Mouse (Mus musculus): ENCODE data around the gene Arhgef25.
A peak's percentile ranks its signal among the peaks of the same experiment; 100 is the strongest.

Arhgef25 gene

DNA sequence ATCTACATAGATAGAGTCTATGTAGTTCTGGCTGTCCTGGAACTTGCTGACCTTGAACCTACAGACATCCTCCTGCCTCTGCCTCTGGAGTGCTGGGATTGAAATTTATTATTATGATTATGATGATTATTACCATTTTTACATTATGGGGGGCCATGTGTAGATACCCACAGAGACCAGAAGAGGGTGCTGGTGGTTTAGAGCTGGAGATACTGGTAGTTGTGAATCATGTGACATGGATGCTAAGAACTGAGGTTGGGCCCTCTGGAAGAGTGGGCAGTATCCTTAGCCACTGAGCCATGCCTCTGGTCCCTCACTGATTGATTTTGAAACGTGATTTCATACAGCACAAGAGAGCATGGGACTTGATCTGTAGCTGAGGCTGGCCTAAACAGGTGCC, 3.4 kb downstream of the Arhgef25 start:
- DNase-seq (ENCODE audit: low spot score in 2 of 2) = no peak

DNA sequence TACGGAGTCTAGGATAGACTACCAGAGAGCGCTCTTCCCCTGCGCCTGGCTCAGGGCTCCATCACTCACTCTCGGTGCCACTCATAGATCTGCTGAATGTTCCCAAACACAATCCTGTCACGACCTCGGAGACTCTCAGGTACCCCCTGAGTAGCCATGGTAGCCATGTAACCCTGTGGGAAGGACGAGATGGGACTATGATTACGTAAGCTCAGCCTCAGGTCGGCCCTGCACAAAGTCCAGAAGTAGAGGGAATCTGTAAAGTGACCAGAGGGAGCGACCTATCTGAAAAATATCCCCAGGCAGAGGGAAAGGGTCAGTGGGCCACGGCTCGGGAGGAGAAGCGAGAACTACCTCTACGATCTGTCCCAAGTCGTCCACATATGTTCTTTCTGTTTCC, 4.4 kb downstream of the Arhgef25 start:
- no peak for DNase-seq (ENCODE audit: low spot score in 2 of 2)

DNA sequence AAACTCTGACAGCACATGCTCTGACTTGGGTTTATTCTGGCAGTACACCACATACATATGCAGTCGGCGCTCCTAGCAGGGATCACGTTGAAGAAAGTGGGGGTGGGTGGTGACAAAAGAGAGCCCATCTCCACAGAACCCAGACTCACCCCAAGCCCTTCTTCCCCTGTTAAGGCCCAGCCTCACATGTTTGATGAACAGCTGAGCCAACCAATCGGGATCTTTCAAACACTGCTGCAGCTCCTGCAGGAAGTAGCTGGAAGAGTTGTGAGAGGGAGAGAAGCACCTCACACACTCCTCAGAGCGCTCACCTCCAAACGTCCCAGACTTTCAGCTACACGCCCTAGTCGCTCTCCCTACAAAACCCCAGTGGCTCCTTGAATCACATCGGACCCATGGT, 4.8 kb downstream of the Arhgef25 start:
- no peak for DNase-seq (ENCODE audit: low spot score in 2 of 2)

DNA sequence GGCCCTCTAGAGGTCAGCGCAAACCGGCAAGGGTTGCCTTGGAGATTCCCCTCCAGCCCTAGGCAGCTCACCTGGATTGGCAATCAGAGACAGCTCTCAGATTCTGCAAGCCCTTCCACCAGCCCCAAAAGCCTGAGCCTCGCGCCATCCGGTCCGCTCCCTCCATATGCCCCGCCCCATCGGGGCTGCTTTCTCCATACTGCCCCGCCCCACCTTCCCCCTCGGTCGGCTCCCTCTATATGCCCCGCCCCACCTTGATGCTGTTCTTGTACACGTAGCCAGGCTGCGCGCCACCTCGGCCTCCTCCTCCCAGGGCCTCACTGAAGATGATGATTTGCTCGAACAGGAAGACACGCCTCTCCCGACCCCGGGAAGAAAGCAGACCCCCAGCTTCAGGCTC, 6.1 kb downstream of the Arhgef25 start:
- DNase-seq (ENCODE audit: low spot score in 2 of 2) = peak in 1 of 2 experiments; percentile 33

DNA sequence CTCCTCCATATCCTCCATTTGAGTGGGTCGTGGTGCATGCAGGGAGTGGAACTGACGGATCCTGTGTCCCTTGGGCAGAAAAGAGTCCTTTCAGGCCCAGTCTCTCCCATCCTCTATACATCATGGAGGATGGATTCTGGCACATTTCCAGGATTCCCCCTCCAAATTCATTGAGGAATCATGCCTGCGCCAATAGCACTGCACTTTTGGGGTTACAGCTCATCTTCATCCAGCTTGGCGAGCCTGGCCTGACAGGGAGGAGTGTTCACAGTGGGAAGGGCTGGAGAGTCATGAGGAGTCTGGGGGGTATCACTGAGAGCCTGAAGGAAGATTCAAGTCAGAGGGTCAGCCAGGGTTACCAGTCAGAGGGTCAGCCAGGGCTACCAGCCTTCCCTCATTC, 7.3 kb downstream of the Arhgef25 start:
- no peak for DNase-seq (ENCODE audit: low spot score in 2 of 2)

DNA sequence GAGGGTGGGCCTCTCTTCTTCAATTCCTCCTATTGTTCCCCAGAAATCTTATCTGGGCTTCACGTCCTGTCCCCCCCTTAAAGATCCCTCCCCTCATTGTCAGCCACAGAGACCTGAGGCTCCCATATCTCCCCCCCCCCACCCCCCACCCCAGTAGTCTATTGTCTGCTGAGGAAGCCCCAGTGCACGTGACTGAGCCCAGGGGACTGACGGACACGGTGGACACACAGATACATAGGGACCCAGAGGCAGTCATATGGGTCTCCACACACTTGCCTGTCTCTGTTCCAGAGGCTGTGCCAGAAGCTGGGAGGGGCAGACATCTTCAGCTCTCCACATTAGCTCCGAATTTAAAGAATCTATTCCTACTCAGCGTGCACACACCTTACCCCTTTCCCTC, 8.3 kb downstream of the Arhgef25 start:
- DNase-seq (ENCODE audit: low spot score in 2 of 2) = no peak

DNA sequence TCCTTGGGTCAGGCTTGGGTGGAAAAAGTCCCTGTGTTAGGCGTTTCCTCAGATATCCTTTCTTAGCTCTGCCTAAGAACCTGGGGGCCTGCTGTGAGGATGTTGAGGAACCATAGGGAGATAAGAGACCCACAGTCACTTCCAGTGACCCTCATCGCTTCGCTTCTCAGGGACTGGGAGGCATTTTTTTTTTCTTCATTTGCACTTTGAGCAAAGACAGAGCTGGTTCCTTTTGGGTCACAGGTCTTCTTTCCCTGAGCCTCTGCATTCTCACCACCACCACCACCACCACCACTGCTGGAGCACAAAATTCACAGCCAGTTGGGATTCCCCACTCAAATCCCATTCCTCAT, 9.2 kb downstream of the Arhgef25 start:
- DNase-seq (ENCODE audit: low spot score in 2 of 2) = no peak

DNA sequence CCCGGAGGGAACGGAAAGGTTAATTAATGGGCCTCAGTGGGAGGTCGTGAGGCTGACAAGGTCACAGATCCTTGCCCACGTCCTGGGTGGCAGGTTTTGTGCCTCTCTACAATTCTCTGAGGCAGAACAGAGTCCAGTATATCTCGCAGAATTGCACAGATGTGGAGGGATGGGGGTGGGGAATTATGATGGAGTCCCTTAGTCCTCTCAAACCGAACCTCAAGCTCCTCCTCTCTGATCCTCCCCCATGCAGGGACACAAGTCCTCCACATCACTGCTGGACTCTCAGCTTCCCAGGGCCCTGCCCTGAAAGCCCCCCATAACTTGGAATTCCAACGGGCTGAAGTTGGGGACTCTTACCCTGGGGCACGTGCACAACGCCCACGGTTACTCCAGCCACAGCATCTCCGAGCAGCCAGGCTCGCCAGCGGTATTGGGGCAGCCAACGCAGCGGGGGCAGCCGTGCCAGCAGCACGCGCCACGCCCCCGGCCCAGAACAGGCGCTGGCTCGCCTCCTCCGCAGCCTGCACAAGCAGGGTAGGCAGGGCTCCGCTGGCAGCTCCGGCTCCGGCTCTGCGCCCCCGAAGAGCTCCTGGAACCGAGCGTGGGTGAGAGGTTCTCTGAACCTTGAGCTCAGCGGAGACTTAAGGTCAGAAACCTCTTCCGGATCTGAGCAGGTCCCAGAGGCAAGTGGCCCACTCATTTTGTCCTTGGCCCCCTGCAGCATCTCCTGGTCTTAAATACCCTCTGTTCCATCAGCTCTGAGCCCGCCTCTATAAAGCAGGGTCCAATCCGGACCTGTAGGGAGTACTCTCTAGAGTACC, 9.8 kb downstream of the Arhgef25 start, which contains the start of gene Slc26a10:
Gene Slc26a10, minus strand, starts transcription at position 775 of the 824 bp plus-strand sequence.
- no peak for DNase-seq (ENCODE audit: low spot score in 2 of 2)

DNA sequence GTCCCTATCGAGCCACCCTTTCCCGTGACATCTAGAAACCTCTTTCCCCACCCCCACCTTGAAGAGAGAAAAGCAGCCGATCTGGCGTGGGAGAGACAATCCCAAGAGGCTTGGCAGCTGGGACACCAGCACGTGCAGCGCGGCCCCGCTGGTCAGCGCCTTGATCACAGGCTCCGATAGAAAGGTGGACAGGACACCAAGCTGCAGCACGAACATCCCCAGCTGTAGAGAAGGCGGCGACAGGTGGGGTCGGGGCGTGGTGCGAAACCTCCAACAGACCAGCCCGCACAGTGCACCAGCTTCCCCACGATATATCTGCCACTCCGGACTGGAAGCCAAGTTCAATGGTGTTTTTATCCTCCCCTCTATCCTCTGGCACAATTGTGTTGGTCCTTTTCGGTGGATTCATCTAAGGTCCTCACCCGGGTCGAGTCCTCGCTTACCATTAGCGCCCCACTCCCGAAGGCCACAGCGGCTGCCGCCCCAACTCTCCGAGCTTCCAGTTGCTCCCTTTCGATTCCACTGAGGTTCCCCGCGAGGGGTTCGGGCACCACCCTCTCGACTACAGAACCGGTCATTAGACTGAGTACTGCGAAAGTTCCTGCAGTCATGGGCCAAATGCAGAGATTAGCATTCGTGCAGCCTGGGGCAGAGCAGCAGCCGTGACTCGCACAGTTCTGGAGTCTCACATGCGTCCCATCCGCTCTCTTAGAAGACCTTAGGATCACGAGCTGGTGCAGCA, 11.4 kb downstream of the Arhgef25 start:
- peak in 1 of 2 experiments; percentile 32 for DNase-seq (ENCODE audit: low spot score in 2 of 2)

DNA sequence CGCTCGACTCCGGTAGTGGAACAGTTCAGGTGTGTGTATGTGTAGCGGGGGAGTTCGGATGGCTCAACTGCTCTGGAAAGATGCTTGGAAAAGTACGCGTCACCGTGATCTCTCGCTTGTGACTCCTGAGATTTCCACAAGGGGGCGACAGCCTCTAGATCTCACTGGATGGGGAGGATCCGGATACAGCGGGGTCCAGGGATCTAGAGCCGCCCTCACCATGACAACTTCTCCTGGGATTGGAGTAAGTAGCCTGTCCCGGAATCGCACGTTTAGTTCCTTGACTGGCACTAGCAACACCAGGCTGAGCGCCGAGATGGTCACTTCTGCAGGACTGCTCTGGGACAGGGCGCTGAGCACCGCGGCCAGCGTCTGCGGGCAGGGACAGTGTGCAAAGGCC, 12.2 kb downstream of the Arhgef25 start:
- DNase-seq (ENCODE audit: low spot score in 2 of 2) = peak; percentile 57 to 77

DNA sequence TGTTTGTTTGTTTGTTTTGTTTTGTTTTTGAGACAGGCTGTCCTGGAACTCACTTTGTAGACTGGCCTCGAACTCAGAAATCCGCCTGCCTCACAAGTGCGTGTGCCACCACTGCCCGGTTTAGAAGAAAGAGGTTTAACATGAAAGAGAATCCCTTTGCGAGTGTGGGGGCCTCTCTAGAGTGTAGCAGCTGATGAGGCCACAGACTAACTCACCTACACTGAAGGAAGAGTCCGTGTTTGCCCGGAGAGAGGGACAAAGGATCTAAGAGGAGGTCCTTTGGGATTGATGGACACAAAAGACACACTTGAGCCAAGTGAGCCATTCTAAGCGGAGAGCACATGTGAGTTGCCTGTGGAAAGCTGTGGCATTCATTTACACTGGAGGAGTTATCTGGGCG, 12.6 kb downstream of the Arhgef25 start:
- DNase-seq (ENCODE audit: low spot score in 2 of 2) = peak in 1 of 2 experiments; percentile 14

DNA sequence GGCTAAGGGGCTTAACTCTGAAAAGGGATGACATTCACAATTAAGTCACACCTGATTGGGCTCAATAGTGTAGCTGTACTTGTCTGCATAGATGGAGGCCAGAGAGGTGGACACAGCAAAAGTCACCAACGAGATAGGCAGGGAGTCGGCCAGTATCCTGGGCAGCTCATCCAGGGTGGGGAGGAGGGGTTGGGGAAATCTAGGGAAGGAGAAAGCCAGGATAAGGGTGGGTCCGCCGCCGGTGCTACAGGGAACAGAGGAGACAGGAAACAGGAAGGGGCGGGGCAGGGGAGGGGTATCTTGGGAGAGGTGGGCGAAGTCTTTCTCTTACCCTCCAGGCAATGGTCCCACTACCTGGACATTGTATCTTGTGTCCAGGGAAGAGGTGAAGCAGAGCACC, 13.1 kb downstream of the Arhgef25 start:
- peak in 1 of 2 experiments; percentile 17 for DNase-seq (ENCODE audit: low spot score in 2 of 2)

DNA sequence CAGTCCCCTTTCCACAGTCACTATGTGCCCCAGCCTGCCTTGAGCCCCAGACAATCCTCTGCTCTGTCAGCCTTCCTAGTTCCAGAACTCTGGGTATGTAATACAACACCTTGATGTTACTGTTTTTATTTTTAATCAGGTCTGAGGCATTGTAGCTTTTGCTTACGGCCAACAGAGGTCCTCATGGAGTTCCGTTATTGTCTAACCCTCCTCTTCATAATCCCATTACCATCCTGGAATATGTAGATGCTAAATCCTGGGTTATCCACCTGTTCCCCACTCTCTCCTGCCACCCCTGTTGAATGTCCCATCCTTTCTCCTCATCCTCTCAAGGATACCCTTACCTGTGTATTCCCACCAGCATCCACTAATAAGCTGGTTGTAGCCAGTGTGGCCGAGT, 13.7 kb downstream of the Arhgef25 start:
- DNase-seq (ENCODE audit: low spot score in 2 of 2) = peak in 1 of 2 experiments; percentile 9

DNA sequence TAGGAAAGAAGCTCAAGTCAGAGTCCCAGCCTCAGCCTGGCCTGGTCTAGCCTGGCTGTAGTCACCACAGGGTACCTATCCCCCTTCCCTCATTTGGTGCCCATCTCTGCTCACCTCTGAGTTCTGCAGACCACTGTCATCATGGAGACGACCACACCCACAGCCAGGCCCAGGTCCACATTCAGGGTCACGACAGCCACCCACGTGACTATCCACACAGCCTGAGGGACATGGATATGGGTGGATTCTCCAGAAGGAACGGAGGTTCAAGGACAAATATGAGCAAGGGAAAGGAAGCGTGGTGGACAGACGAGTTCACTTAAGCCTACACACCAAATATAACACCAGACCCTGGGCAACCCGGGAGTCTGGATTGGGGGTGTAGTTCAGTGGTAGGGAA, 15.7 kb downstream of the Arhgef25 start:
- no peak for DNase-seq (ENCODE audit: low spot score in 2 of 2)

DNA sequence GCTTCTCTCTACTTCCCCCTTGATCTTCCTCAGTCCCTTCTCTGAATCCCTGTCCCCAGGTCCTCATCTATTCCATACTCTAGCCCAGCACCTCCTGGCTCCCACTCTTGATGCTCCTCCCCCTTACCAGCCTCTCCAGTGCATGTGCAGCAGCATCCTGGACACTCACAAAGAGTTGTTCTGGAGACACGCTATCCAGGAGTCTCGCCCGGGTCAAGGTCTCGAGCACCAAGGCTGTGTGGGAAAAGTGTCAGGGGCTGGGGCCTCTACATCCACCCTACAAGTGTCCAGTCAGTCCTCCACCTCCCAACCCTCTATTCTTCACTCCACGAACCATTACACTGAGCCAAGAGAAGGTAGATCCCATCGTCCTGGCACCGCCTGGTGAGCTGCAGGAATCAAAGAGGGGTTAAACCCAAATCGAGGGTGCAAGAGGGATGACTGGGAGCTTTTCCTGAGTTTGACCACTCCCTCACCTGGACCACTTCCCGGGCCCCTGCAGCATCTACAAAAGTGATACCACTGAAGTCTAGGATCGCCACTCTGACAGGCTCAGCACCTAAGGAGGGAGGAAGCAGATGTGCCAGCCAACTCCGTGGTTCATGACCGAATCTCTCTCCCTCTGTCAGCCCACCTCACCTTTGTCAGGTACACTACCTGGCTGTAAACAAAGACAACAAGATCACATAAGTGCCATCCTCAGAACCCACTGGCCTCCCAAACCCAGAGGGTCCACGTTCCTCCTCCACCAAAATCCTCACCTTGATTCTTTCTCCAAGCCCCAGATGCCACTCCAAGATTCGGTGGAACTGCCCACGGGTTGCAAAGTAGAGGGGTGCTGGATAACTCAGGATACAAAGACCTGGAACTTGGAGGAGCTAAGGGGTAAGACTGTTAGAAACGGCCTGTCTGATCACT, 16.5 kb downstream of the Arhgef25 start:
- DNase-seq (ENCODE audit: low spot score in 2 of 2) = peak in 1 of 2 experiments; percentile 13

DNA sequence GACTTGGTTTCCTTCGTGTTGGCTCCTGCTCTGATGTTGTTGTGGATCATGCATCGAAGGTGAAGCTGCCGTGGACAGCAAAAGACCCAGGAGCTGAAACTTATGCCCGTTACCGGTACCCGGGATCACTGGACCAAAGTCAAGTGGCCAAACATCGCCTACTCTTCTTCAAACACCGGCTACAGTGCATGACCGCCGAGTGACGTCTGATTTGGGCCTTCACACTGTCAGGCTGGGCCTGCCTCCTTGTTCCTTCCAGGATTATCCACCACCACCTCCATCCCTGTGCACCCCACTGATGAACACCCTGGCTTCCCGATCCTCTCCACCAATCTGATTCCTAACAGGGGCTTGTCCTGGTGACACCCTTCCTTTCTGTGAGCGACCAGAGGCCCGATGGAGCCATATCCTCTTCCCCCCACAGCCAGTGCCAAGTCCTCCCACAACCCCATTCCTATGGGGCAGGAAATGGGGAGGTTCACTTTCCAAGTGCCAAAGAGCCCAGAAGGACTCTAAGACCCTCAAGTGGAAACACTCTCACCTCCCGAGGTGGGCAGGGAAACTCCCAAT, 18.2 kb downstream of the Arhgef25 start:
- peak in 1 of 2 experiments; percentile 13 for DNase-seq (ENCODE audit: low spot score in 2 of 2)

DNA sequence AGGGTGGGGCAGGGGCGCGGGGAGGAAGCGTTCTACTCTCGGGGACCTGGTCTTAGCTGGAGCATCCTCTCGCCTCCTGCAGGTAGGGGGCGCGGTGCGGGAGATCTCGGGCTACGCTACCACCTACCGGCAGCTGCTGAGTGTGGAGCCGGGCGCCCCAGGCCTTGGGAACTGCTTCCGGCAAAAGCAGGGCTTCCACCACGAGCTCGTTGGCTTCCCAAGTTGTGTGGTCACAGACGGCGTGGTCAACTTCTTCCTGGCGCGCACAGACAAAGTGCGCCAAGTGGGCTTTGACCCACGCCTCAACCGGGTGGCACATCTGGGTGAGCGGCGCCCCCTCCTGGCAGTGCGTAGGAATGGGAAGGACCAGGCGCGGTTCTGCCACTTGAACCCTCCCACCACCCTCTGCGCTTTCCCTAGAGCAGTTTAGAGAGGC, 19.0 kb downstream of the Arhgef25 start:
- peak; percentile 81 to 89 for DNase-seq (ENCODE audit: low spot score in 2 of 2)

DNA sequence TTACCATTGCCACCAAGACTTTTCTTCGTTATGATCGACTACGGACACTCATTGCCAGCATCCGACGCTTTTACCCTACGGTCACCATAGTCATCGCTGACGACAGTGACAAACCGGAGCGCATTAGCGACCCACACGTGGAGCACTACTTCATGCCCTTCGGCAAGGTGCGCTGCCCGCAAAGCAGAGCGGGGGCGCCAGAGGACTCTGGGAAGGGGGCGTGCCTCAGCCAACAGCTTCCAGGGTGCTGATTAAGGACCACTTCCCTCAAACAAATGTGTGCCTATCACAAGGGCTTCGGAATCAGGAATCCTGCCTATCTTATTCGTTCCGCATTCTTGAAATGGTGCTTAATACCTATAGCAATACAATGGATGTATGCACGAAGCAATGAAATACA, 19.9 kb downstream of the Arhgef25 start:
- DNase-seq (ENCODE audit: low spot score in 2 of 2) = peak; percentile 32 to 54

DNA sequence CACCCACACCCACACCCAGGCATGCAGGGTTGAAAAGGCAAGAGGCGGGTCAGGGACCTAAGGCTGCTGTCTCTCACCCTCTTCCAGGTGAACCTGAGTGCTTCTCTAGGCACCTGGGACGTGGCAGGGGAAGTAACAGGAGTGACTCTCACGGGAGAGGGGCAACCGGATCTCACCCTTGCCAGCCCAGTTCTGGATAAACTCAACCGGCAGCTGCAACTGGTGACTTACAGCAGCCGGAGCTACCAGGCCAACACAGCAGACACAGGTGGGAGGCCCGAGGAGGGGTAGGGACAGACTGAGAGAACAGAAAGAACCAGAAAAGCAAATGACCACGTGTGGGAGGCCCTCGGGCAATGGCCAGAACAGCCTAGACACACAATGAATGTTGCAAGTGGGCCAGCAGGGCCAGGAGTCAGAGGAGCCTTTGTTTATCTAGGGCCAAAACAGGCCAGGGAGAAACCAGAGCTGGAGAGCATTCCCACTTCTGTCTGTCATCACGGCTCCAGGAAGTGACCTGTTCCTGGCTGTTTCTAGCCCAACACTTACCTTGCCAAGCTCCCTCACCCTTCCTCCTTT, 22.2 kb downstream of the Arhgef25 start:
- peak in 1 of 2 experiments; percentile 18 for DNase-seq (ENCODE audit: low spot score in 2 of 2)

DNA sequence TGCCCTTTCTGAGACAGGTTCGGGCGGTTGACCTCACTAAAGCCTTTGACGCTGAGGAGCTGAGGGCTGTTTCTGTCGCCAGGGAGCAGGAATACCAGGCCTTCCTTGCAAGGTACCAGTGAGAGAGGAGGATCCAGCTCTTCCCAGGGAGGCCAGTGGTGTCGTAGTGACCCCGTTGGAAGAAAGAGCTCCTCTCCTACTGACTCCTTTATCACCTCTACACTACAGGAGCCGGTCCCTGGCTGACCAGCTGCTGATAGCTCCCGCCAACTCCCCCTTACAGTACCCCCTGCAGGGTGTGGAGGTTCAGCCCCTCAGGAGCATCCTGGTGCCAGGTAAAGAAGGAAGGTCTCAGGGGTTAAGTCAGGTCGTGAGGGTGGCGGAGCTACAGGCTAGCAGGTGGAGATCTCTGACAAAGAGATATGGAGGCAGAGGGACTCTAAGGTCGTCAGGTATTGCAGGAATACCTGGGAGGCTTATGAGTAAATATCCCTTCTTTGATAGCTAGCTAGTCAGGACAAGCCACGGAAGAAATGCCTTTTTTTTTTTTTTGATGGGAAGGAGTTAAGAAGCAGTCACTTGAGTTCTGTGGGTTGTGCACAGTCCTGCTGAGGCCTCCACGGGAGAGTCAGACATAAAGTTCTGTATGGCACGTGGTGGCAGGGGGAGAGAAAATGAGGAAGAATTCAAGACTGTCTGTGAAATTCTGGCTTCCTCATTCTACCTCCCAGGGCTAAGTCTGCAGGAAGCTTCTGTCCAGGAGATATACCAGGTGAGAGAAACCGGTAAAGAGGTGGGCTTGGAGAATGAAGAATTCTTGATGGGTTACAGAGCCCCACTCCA, 22.9 kb downstream of the Arhgef25 start:
- DNase-seq (ENCODE audit: low spot score in 2 of 2) = peak in 1 of 2 experiments; percentile 24

Measured in spleen, postnatal 10 days (tissue).